Mouse (Mus musculus): ENCODE results near the gene Acad10. TPM values are rescaled to one million over a fixed set of nuclear protein-coding genes. Genes with fewer than 3 reads are reported as not detected.

The Acad10 gene
- 2.3 and 3.4 TPM in 2 replicates for polyA plus RNA-seq (2012)

GRCm38 (mm10) chr5:121660059-121660896 is at the start of gene Acad10, which contains the start of gene Brap:
TSS of gene Acad10 (minus strand) at chr5:121660514.
TSS of gene Brap (plus strand) at chr5:121660563.

GRCm38 (mm10) chr5:121618592-121619513 is 41.5 kb downstream of the Acad10 start, which contains the start of gene Acad12:
TSS of gene Acad12 (minus strand) at chr5:121618938.

GRCm38 (mm10) chr5:121593451-121594401 is 66.6 kb downstream of the Acad10 start, which contains the start of gene Aldh2:
TSS of gene Aldh2 (minus strand) at chr5:121593824.

Other genes starting within 250 kb of the Acad10 start
- gene Tmem116, start 208.6 kb downstream of the Acad10 start, polyA plus RNA-seq (2012) = 0.03 and 0.14 TPM in 2 replicates
- gene Erp29, start 208.0 kb downstream of the Acad10 start, polyA plus RNA-seq (2012) = 290 and 380 TPM in 2 replicates
- 0.09 TPM in 1 of 2 replicates, not detected in the other for gene Adam1b, start 157.1 kb downstream of the Acad10 start, polyA plus RNA-seq (2012)
- 0.66 and 1.1 TPM in 2 replicates for gene Adam1a, start 115.0 kb downstream of the Acad10 start, polyA plus RNA-seq (2012)
- gene Gm42878, start 115.0 kb downstream of the Acad10 start, polyA plus RNA-seq (2012) = not detected in 2 replicates
- 73.7 and 89.7 TPM in 2 replicates for gene Mapkapk5, start 114.6 kb downstream of the Acad10 start, polyA plus RNA-seq (2012)
- gene Aldh2, start 66.7 kb downstream of the Acad10 start, polyA plus RNA-seq (2012) = 819 and 839 TPM in 2 replicates
- 1.2 and 1.5 TPM in 2 replicates for gene Acad12, start 41.6 kb downstream of the Acad10 start, polyA plus RNA-seq (2012)
- 13.3 and 15.3 TPM in 2 replicates for gene Brap, start within 50 bp of the Acad10 start, polyA plus RNA-seq (2012)
- gene Atxn2, start 50.8 kb upstream of the Acad10 start, polyA plus RNA-seq (2012) = 47.6 and 52.0 TPM in 2 replicates
- gene Sh2b3, start 177.1 kb upstream of the Acad10 start, polyA plus RNA-seq (2012) = 188 and 211 TPM in 2 replicates
- gene Pheta1, start 188.5 kb upstream of the Acad10 start, polyA plus RNA-seq (2012) = 18.9 and 24.4 TPM in 2 replicates

All from megakaryocyte-erythroid progenitor cell, adult 5 weeks (primary cell).